Mouse (Mus musculus): ENCODE measurements around the gene Siva1. TPM values are rescaled to one million over a fixed set of nuclear protein-coding genes. Genes with fewer than 3 reads are reported as not detected.

Siva1 gene
- total RNA-seq, 2 experiments from 2014 or later: 13.4 to 16.1 TPM

- peak; percentile 60 for DNase-seq
Observed at GRCm38 (mm10) chr12:112659109-112659508, 14.6 kb downstream of the Siva1 start.

- no peak for DNase-seq
Observed at GRCm38 (mm10) chr12:112660576-112661326, 16.3 kb downstream of the Siva1 start.

GRCm38 (mm10) chr12:112661327-112661605 lies 16.8 kb downstream of the Siva1 start:
- no peak for DNase-seq

- DNase-seq: no peak
Observed at GRCm38 (mm10) chr12:112661851-112662250, 17.4 kb downstream of the Siva1 start.

GRCm38 (mm10) chr12:112663303-112663702 lies 18.8 kb downstream of the Siva1 start:
- no peak for DNase-seq

GRCm38 (mm10) chr12:112663716-112664115 lies 19.2 kb downstream of the Siva1 start:
- DNase-seq: no peak

GRCm38 (mm10) chr12:112664124-112664523 lies 19.6 kb downstream of the Siva1 start:
- no peak for DNase-seq

- no peak for DNase-seq
Observed at GRCm38 (mm10) chr12:112664656-112665055, 20.2 kb downstream of the Siva1 start.

GRCm38 (mm10) chr12:112665445-112665844 lies 21.0 kb downstream of the Siva1 start:
- DNase-seq: no peak

GRCm38 (mm10) chr12:112665881-112666544 lies 21.5 kb downstream of the Siva1 start:
- DNase-seq: no peak

- peak; percentile 67 for DNase-seq
Observed at GRCm38 (mm10) chr12:112667619-112668297, 23.3 kb downstream of the Siva1 start.

- DNase-seq: peak; percentile 82
Observed at GRCm38 (mm10) chr12:112670718-112671393, 26.4 kb downstream of the Siva1 start.

- no peak for DNase-seq
Observed at GRCm38 (mm10) chr12:112671891-112672290, 27.4 kb downstream of the Siva1 start.

GRCm38 (mm10) chr12:112672744-112673575 lies 28.5 kb downstream of the Siva1 start:
- peak; percentile 46 for DNase-seq

GRCm38 (mm10) chr12:112673576-112674091 lies 29.2 kb downstream of the Siva1 start:
- DNase-seq: peak; percentile 47

GRCm38 (mm10) chr12:112674132-112675011 lies 29.9 kb downstream of the Siva1 start, which contains the start of gene Akt1:
TSS of gene Akt1 (minus strand) at chr12:112674884.
- DNase-seq: peak; percentile 53

- DNase-seq: peak; percentile 55
Observed at GRCm38 (mm10) chr12:112675245-112676035, 31.0 kb downstream of the Siva1 start.

GRCm38 (mm10) chr12:112677076-112677475 lies 32.6 kb downstream of the Siva1 start:
- DNase-seq: no peak

GRCm38 (mm10) chr12:112677943-112678554 lies 33.6 kb downstream of the Siva1 start:
- no peak for DNase-seq

Measured in gastrocnemius, postnatal 25 days (tissue).